Mouse (Mus musculus) hindbrain, postnatal 0 days (tissue): ENCODE measurements around the gene Adrb1. TPM values are rescaled to one million over a fixed set of nuclear protein-coding genes. Genes with fewer than 3 reads are reported as not detected.
A peak's percentile ranks its signal among the peaks of the same experiment; 100 is the strongest.
"Not testable (repeated sequence)": the region's sequence is repeated elsewhere in the genome, so short reads cannot be mapped to it uniquely, and the experiment has no call there.

Source experiments
- ATAC-seq: fragments of 200-750 bp; cut with Nextera tagmentation; 2 replicates; pipeline ENCODE4 v1.8.0; 2017; ENCODE audit warnings: mild to moderate bottlenecking, moderate TSS enrichment, moderate library complexity
- DNase-seq: peaks from one replicate; pipeline ENCODE4 v3.0.0-alpha.2; 2015; ENCODE audit warnings: low spot score
- H3K27ac ChIP-seq: fragments of 300-500 bp; sonication (generic); 2 replicates; pipeline ENCODE4 v1.5.1; 2014; ENCODE audit warnings: mild to moderate bottlenecking
- H3K27me3 ChIP-seq: fragments of 300-500 bp; sonication (generic); 2 replicates; pipeline ENCODE4 v1.6.1; 2014; ENCODE audit warnings: low read length, mixed read lengths; ENCODE audit not compliant: insufficient read depth
- H3K36me3 ChIP-seq: fragments of 300-500 bp; sonication (generic); 2 replicates; pipeline ENCODE4 v1.6.1; 2014; ENCODE audit warnings: low read length, mixed read lengths; ENCODE audit not compliant: insufficient read depth
- H3K4me1 ChIP-seq: fragments of 300-500 bp; sonication (generic); 2 replicates; pipeline ENCODE4 v1.6.1; 2014; ENCODE audit warnings: antibody characterized with exemption, low read length, mixed read lengths; ENCODE audit not compliant: insufficient read depth
- H3K4me2 ChIP-seq: fragments of 300-500 bp; sonication (generic); 2 replicates; pipeline ENCODE4 v1.6.1; 2014; ENCODE audit warnings: low read depth, mild to moderate bottlenecking, low read length, moderate library complexity, mixed read lengths
- H3K4me3 ChIP-seq: fragments of 300-500 bp; sonication (generic); 2 replicates; pipeline ENCODE4 v1.5.1; 2014; ENCODE audit warnings: low read length
- H3K9ac ChIP-seq: fragments of 300-500 bp; sonication (generic); replicated peaks from 2 replicates; pipeline ENCODE4 v1.6.1; 2014; ENCODE audit warnings: mild to moderate bottlenecking, low read length, moderate library complexity, mixed read lengths
- H3K9me3 ChIP-seq: fragments of 300-500 bp; sonication (generic); 2 replicates; pipeline ENCODE4 v1.6.1; 2016; ENCODE audit warnings: low read length, mixed read lengths
- CTCF ChIP-seq: IDR thresholded peaks from 2 replicates; pipeline ENCODE4 v1.5.1; 2016; ENCODE audit warnings: antibody characterized with exemption, control low read depth, low read depth
- WGBS: fragments of 180-500 bp; shearing (Covaris S2); extraction: QIAGEN DNeasy Blood & Tissue Kit; methylation state at CpG from one replicate; pipeline ENCODE4 v1.1.7; 2014; 5-methylcytosine and 5-hydroxymethylcytosine counted together
- polyA plus RNA-seq: library from polyadenylated mRNA; unstranded; fragments of >200 nt; fragmentation: Nextera tagmentation; extraction: Ambion mirVana; gene quantifications from 2 replicates; pipeline ENCODE4 v1.2.1, GENCODE M21; 2015
- total RNA-seq: library from RNA; depleted of rRNA; stranded (reverse); fragments of >200 nt; gene quantifications from 2 replicates; pipeline ENCODE4 v1.2.3, GENCODE M21; 2014; rRNA removed

Gene Adrb1
- total and polyA plus RNA-seq, 2 experiments from 2014 or later = 1.7 to 7.0 TPM

- no peak overlapping the region for H3K9ac ChIP-seq
- no peaks in the 10 kb centered on the region for H3K36me3 ChIP-seq
- H3K9me3 ChIP-seq = no peaks in the 10 kb centered on the region
- ATAC-seq = peak; percentile 68; the same call in 1 of the 2 replicates
- no peak overlapping the region for H3K27ac ChIP-seq
- peak; percentile 84 for TF ChIP-seq CTCF
- 47% methylated on average over 16 of the region's 16 CpGs for WGBS
- peaks cover 7% of the 10 kb centered on the region; the same call in 1 of the 2 replicates for H3K4me1 ChIP-seq
- peak; percentile 78 for DNase-seq
- H3K4me2 ChIP-seq = no peak overlapping the region
- no peak overlapping the region for H3K4me3 ChIP-seq
- no peaks in the 10 kb centered on the region; the same call in 1 of the 2 replicates for H3K27me3 ChIP-seq
Measured at GRCm38 (mm10) chr19:56776719-56777382, 54.9 kb downstream of the Adrb1 start.

GRCm38 (mm10) chr19:56778532-56778931, 56.5 kb downstream of the Adrb1 start:
- peak; percentile 38 for TF ChIP-seq CTCF
- H3K4me3 ChIP-seq, DNase-seq, H3K27me3 ChIP-seq, H3K4me1 ChIP-seq, H3K9me3 ChIP-seq, ATAC-seq, H3K27ac ChIP-seq, H3K36me3 ChIP-seq, H3K9ac ChIP-seq, H3K4me2 ChIP-seq: not testable (repeated sequence)
- 92% methylated on average over 7 of the region's 7 CpGs for WGBS

Other genes with a start within 250 kb of the Adrb1 start
- 6.0 and 6.6 TPM in 2 replicates for gene Dclre1a, start 174.0 kb upstream of the Adrb1 start, total RNA-seq
- 11.6 and 12.1 TPM in 2 replicates for gene Dclre1a, start 174.0 kb upstream of the Adrb1 start, polyA plus RNA-seq
- 11.5 and 11.7 TPM in 2 replicates for gene Nhlrc2, start 173.9 kb upstream of the Adrb1 start, total RNA-seq
- 7.7 and 7.9 TPM in 2 replicates for gene Nhlrc2, start 173.9 kb upstream of the Adrb1 start, polyA plus RNA-seq
- gene Ccdc186, start 100.0 kb downstream of the Adrb1 start, total RNA-seq = 11.7 and 12.4 TPM in 2 replicates
- 21.7 and 22.7 TPM in 2 replicates for gene Ccdc186, start 100.0 kb downstream of the Adrb1 start, polyA plus RNA-seq
- 0.94 and 1.0 TPM in 2 replicates for gene Tdrd1, start 104.0 kb downstream of the Adrb1 start, total RNA-seq
- gene Tdrd1, start 104.0 kb downstream of the Adrb1 start, polyA plus RNA-seq = 0.68 and 0.81 TPM in 2 replicates
- 0.79 and 1.6 TPM in 2 replicates for gene Vwa2, start 152.1 kb downstream of the Adrb1 start, total RNA-seq
- 0.47 and 0.64 TPM in 2 replicates for gene Vwa2, start 152.1 kb downstream of the Adrb1 start, polyA plus RNA-seq